Mouse (Mus musculus): Measurements from ENCODE around the gene Fn1. TPM values are rescaled to one million over a fixed set of nuclear protein-coding genes. Genes with fewer than 3 reads are reported as not detected.

Gene Fn1
- total and polyA plus RNA-seq, 3 experiments, result 40.5 to 95.9 (median 58.2) TPM

DNA sequence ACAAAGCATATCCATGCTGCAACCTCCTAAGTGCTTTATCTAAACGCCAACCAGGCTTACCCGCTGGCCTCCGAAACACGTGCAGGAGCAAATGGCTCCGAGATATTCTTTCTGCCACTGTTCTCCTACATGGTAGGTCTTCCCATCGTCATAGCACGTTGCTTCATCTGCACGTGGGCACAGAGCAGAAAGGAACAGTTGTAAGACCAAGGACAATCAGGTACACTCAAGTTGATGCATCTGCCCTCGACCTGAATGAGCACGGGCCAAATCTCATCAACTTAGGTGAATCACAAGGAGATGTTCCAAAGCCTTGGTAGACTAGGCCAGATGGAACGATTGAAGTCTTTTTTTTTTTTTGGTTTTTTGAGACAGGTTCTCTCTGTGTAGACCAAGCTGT is 63.0 kb downstream of the Fn1 start:
- no peak for TF ChIP-seq CTCF (IDR thresholded peaks at IDR 0.05)
- TF ChIP-seq EP300 (IDR thresholded peaks at IDR 0.05; ENCODE audit: insufficient read depth, low read depth, low read length), result no peak

GRCm38 (mm10) chr1:71586658-71587057 is 66.3 kb downstream of the Fn1 start:
- Histone ChIP-seq H3K4me3 (no peak overlapping the region), H3K79me2 (replicated peaks; ENCODE audit: control insufficient read depth, insufficient read depth, low read length) (no peaks in the 10 kb centered on the region), H3K27me3 (ENCODE audit: control insufficient read depth, insufficient read depth, low read length) (no peaks in the 10 kb centered on the region), H3K9ac (ENCODE audit: low read depth, low read length) (no peak overlapping the region), H3K36me3 (ENCODE audit: control insufficient read depth, insufficient read depth, low read length) (no peaks in the 10 kb centered on the region), H3K4me1 (ENCODE audit: control insufficient read depth, insufficient read depth, low read length) (no peaks in the 10 kb centered on the region), H3K27ac (no peak overlapping the region)
- TF ChIP-seq POLR2A (IDR thresholded peaks at IDR 0.05; ENCODE audit: insufficient read depth, low read depth, low read length), result no peak
- no peak for TF ChIP-seq CTCF (IDR thresholded peaks at IDR 0.05)
- no peak for TF ChIP-seq EP300 (IDR thresholded peaks at IDR 0.05; ENCODE audit: insufficient read depth, low read depth, low read length)
- WGBS, result 84% methylated on average over 7 of the region's 7 CpGs
- intact Hi-C loops (cut with DNase I), result no loop called here
- DNase-seq, result no peak

More for the DNA sequence above, 63.0 kb downstream of the Fn1 start:
- H3K4me1 ChIP-seq (ENCODE audit: control insufficient read depth, insufficient read depth, low read length), result no peaks in the 10 kb centered on the region
- H3K27ac ChIP-seq, result no peak overlapping the region
- H3K4me3 ChIP-seq, result no peak overlapping the region
- no peaks in the 10 kb centered on the region for H3K27me3 ChIP-seq (ENCODE audit: control insufficient read depth, insufficient read depth, low read length)
- H3K9ac ChIP-seq (ENCODE audit: low read depth, low read length), result no peak overlapping the region
- intact Hi-C loops (cut with DNase I), result no loop called here
- H3K36me3 ChIP-seq (ENCODE audit: control insufficient read depth, insufficient read depth, low read length), result no peaks in the 10 kb centered on the region
- WGBS, result 96% methylated on average over 11 of the region's 11 CpGs
- H3K79me2 ChIP-seq (replicated peaks; ENCODE audit: control insufficient read depth, insufficient read depth, low read length), result no peaks in the 10 kb centered on the region
- no peak for DNase-seq

DNA sequence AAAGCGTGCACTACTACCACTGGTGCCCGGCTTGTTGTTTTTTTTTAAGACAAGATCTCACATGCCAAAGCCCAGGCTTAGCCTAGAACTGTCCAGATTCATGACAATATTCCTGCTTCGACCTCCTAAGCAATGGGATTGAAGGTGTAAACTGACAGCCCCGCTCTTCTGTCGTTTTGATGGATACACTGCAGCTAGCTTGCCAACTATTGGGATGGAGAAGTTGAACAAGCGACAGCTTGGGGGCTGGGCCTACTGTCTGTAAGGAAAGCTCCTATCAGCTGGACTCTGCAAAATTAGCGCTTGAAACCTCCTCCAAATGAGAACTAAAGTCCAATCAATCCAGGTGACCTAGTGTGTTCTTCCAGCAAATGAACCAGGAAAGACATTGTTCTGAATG is 69.1 kb downstream of the Fn1 start:
- Histone ChIP-seq H3K9ac (ENCODE audit: low read depth, low read length) (no peak overlapping the region), H3K79me2 (replicated peaks; ENCODE audit: control insufficient read depth, insufficient read depth, low read length) (no peaks in the 10 kb centered on the region), H3K27me3 (ENCODE audit: control insufficient read depth, insufficient read depth, low read length) (no peaks in the 10 kb centered on the region), H3K36me3 (ENCODE audit: control insufficient read depth, insufficient read depth, low read length) (no peaks in the 10 kb centered on the region), H3K4me3 (no peak overlapping the region), H3K4me1 (ENCODE audit: control insufficient read depth, insufficient read depth, low read length) (no peaks in the 10 kb centered on the region), H3K27ac (no peak overlapping the region)
- intact Hi-C loops (cut with DNase I), result no loop called here
- DNase-seq, result no peak
- no peak for TF ChIP-seq CTCF (IDR thresholded peaks at IDR 0.05)
- TF ChIP-seq POLR2A (IDR thresholded peaks at IDR 0.05; ENCODE audit: insufficient read depth, low read depth, low read length), result no peak
- TF ChIP-seq EP300 (IDR thresholded peaks at IDR 0.05; ENCODE audit: insufficient read depth, low read depth, low read length), result no peak
- WGBS, result 81% methylated on average over 7 of the region's 7 CpGs

DNA sequence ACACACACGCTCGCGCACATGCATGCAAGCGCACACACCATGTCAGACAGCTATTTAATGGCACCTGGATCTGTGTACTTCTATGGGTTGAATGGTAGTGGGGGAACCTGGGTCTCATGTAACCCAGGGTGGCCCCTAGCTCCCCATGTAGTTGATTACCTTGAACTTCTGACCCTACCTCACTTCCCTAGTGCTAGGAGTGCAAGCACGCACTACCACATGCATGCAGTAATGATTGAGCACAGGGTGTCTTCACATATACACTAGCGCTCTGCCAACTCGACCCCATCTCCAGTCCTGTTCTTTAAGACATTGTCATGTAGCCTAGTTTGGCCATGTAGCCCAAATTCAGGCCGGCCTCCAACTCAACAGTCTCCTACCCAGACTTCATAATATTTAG is 69.7 kb downstream of the Fn1 start:
- Histone ChIP-seq H3K4me1 (ENCODE audit: control insufficient read depth, insufficient read depth, low read length) (no peaks in the 10 kb centered on the region), H3K27ac (no peak overlapping the region), H3K4me3 (no peak overlapping the region), H3K79me2 (replicated peaks; ENCODE audit: control insufficient read depth, insufficient read depth, low read length) (no peaks in the 10 kb centered on the region), H3K36me3 (ENCODE audit: control insufficient read depth, insufficient read depth, low read length) (no peaks in the 10 kb centered on the region), H3K9ac (ENCODE audit: low read depth, low read length) (no peak overlapping the region), H3K27me3 (ENCODE audit: control insufficient read depth, insufficient read depth, low read length) (no peaks in the 10 kb centered on the region)
- TF ChIP-seq POLR2A (IDR thresholded peaks at IDR 0.05; ENCODE audit: insufficient read depth, low read depth, low read length), result no peak
- no peak for TF ChIP-seq CTCF (IDR thresholded peaks at IDR 0.05)
- no peak for TF ChIP-seq EP300 (IDR thresholded peaks at IDR 0.05; ENCODE audit: insufficient read depth, low read depth, low read length)
- intact Hi-C loops (cut with DNase I), result no loop called here
- no peak for DNase-seq
- 91% methylated on average over 8 of the region's 8 CpGs for WGBS

DNA sequence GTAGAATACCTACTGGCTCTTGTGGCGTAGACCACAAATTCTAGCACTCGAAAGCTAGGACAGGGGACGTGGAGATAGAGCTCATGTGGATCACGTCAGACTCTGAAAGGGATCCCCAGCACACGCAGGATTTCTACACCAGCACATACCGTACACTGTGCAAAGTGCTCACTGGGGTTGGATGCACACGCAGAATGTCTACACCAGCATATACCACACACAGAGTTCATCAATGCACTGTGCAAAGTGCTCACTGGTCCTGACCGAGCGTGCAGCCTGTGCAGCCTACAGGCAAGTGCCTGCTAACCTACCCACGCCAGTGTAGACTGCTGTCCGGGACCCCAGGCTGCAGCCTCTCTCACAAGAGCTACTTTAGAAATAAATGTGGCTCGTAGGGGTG is 72.6 kb downstream of the Fn1 start:
- intact Hi-C loops (cut with DNase I), result no loop called here
- Histone ChIP-seq H3K4me1 (ENCODE audit: control insufficient read depth, insufficient read depth, low read length) (no peaks in the 10 kb centered on the region), H3K27ac (no peak overlapping the region), H3K79me2 (replicated peaks; ENCODE audit: control insufficient read depth, insufficient read depth, low read length) (no peaks in the 10 kb centered on the region), H3K27me3 (ENCODE audit: control insufficient read depth, insufficient read depth, low read length) (no peaks in the 10 kb centered on the region), H3K36me3 (ENCODE audit: control insufficient read depth, insufficient read depth, low read length) (no peaks in the 10 kb centered on the region), H3K9ac (ENCODE audit: low read depth, low read length) (no peak overlapping the region), H3K4me3 (no peak overlapping the region)
- TF ChIP-seq EP300 (IDR thresholded peaks at IDR 0.05; ENCODE audit: insufficient read depth, low read depth, low read length), result no peak
- no peak for TF ChIP-seq POLR2A (IDR thresholded peaks at IDR 0.05; ENCODE audit: insufficient read depth, low read depth, low read length)
- TF ChIP-seq CTCF (IDR thresholded peaks at IDR 0.05), result no peak
- no peak for DNase-seq
- 93% methylated on average over 12 of the region's 12 CpGs for WGBS

- intact Hi-C loops (cut with DNase I), result no loop called here
- no peaks in the 10 kb centered on the region for H3K36me3 ChIP-seq (ENCODE audit: control insufficient read depth, insufficient read depth, low read length)
- no peak overlapping the region for H3K27ac ChIP-seq
Measured at GRCm38 (mm10) chr1:71579526-71579925, 73.5 kb downstream of the Fn1 start.

More at GRCm38 (mm10) chr1:71579526-71579925, 73.5 kb downstream of the Fn1 start:
- Histone ChIP-seq H3K9ac (ENCODE audit: low read depth, low read length) (no peak overlapping the region), H3K27me3 (ENCODE audit: control insufficient read depth, insufficient read depth, low read length) (no peaks in the 10 kb centered on the region), H3K79me2 (replicated peaks; ENCODE audit: control insufficient read depth, insufficient read depth, low read length) (no peaks in the 10 kb centered on the region), H3K4me1 (ENCODE audit: control insufficient read depth, insufficient read depth, low read length) (no peaks in the 10 kb centered on the region), H3K4me3 (no peak overlapping the region)
- no peak for DNase-seq
- no peak for TF ChIP-seq EP300 (IDR thresholded peaks at IDR 0.05; ENCODE audit: insufficient read depth, low read depth, low read length)
- WGBS, result 78% methylated on average over 4 of the region's 4 CpGs

Data from heart, adult 2 months (tissue).